Mouse (Mus musculus) liver, embryonic 15.5 days (tissue): ENCODE data around the gene Rapgef4. TPM values are rescaled to one million over a fixed set of nuclear protein-coding genes. Genes with fewer than 3 reads are reported as not detected.

Source experiments
- ATAC-seq: fragments of 200-750 bp; cut with Nextera tagmentation; 2 replicates; pipeline ENCODE4 v1.8.0; 2017; ENCODE audit warnings: moderate number of reproducible peaks, mild to moderate bottlenecking, moderate library complexity; ENCODE audit not compliant: insufficient read depth
- H3K27ac ChIP-seq: fragments of 300-500 bp; sonication (generic); replicated peaks from 2 replicates; pipeline ENCODE4 v1.5.1; 2015; ENCODE audit warnings: mild to moderate bottlenecking, inconsistent platforms
- H3K27me3 ChIP-seq: fragments of 300-500 bp; sonication (generic); 2 replicates; pipeline ENCODE4 v1.6.1; 2015; ENCODE audit warnings: mild to moderate bottlenecking, inconsistent platforms
- H3K36me3 ChIP-seq: fragments of 300-500 bp; sonication (generic); replicated peaks from 2 replicates; pipeline ENCODE4 v1.6.1; 2015; ENCODE audit warnings: moderate library complexity, mild to moderate bottlenecking, inconsistent platforms
- H3K4me1 ChIP-seq: fragments of 300-500 bp; sonication (generic); replicated peaks from 2 replicates; pipeline ENCODE4 v1.6.1; 2015; ENCODE audit warnings: inconsistent platforms
- H3K4me2 ChIP-seq: fragments of 300-500 bp; sonication (generic); 2 replicates; pipeline ENCODE4 v1.6.1; 2015; ENCODE audit warnings: moderate library complexity, mild to moderate bottlenecking, inconsistent platforms
- H3K4me3 ChIP-seq: fragments of 300-500 bp; sonication (generic); replicated peaks from 2 replicates; pipeline ENCODE4 v1.5.1; 2015; ENCODE audit warnings: mild to moderate bottlenecking, inconsistent platforms
- H3K9ac ChIP-seq: fragments of 300-500 bp; sonication (generic); 2 replicates; pipeline ENCODE4 v1.6.1; 2015; ENCODE audit warnings: moderate library complexity, mild to moderate bottlenecking, inconsistent platforms
- H3K9me3 ChIP-seq: fragments of 300-500 bp; sonication (generic); replicated peaks from 2 replicates; pipeline ENCODE4 v1.6.1; 2016; ENCODE audit warnings: inconsistent platforms
- WGBS: fragments of 180-500 bp; shearing (Covaris S2); methylation state at CpG from one replicate; pipeline ENCODE4 v1.1.7; 2015; ENCODE audit warnings: mixed read lengths; ENCODE audit not compliant: insufficient replicate concordance; 5-methylcytosine and 5-hydroxymethylcytosine counted together
- polyA plus RNA-seq: library from polyadenylated mRNA; unstranded; fragments of >200 nt; fragmentation: Nextera tagmentation; extraction: Ambion mirVana; gene quantifications from 2 replicates; pipeline ENCODE4 v1.2.1, GENCODE M21; 2015

The Rapgef4 gene
- polyA plus RNA-seq, 1 experiment from 2014 or later, result 6.5 TPM

- H3K9ac ChIP-seq, result no peak overlapping the region
- no peaks in the 10 kb centered on the region for H3K9me3 ChIP-seq
- H3K27ac ChIP-seq, result no peak overlapping the region
- H3K4me3 ChIP-seq, result no peak overlapping the region
- H3K27me3 ChIP-seq, result no peaks in the 10 kb centered on the region
- no peaks in the 10 kb centered on the region for H3K4me1 ChIP-seq
- 40% methylated on average over 5 of the region's 5 CpGs for WGBS
- H3K4me2 ChIP-seq, result no peak overlapping the region
- H3K36me3 ChIP-seq, result no peaks in the 10 kb centered on the region
- no peak for ATAC-seq
Observed at GRCm38 (mm10) chr2:72031717-72032116, 50.7 kb downstream of the Rapgef4 start.

DNA sequence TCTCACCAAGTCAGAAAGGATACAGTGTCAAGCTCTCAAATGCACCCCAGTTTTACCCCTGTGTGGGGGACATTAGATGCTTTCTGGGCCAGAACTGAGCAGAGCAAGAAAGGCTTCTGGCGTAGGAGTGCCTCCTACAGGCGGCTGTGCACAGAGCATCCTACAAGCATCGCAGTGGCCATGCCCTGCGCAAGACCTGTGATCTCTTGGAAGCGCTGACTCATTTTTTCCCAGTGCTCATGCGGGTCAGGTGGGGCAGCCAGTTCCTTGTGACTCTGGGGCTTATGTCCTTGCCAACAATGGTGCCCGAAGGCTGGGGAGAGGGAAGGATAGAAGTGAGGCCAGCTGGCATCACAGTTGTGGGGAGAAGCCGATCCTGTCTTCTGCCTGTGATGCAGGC lies 54.6 kb downstream of the Rapgef4 start:
- 44% methylated on average over 8 of the region's 8 CpGs for WGBS
- Histone ChIP-seq H3K9me3 (no peaks in the 10 kb centered on the region), H3K27ac (no peak overlapping the region), H3K36me3 (no peaks in the 10 kb centered on the region), H3K4me2 (no peak overlapping the region), H3K27me3 (no peaks in the 10 kb centered on the region), H3K4me1 (no peaks in the 10 kb centered on the region; the same call in 1 of the 2 replicates), H3K4me3 (no peak overlapping the region), H3K9ac (no peak overlapping the region)
- no peak for ATAC-seq

- ATAC-seq, result no peak
- no peaks in the 10 kb centered on the region for H3K27me3 ChIP-seq
- no peaks in the 10 kb centered on the region for H3K9me3 ChIP-seq
- no peak overlapping the region for H3K27ac ChIP-seq
- H3K4me3 ChIP-seq, result no peak overlapping the region
- no peak overlapping the region for H3K9ac ChIP-seq
- H3K36me3 ChIP-seq, result no peaks in the 10 kb centered on the region
- H3K4me1 ChIP-seq, result no peaks in the 10 kb centered on the region; the same call in 1 of the 2 replicates
- no peak overlapping the region for H3K4me2 ChIP-seq
- WGBS, result 66% methylated on average over 5 of the region's 5 CpGs
Observed at GRCm38 (mm10) chr2:72037357-72037756, 56.3 kb downstream of the Rapgef4 start.

DNA sequence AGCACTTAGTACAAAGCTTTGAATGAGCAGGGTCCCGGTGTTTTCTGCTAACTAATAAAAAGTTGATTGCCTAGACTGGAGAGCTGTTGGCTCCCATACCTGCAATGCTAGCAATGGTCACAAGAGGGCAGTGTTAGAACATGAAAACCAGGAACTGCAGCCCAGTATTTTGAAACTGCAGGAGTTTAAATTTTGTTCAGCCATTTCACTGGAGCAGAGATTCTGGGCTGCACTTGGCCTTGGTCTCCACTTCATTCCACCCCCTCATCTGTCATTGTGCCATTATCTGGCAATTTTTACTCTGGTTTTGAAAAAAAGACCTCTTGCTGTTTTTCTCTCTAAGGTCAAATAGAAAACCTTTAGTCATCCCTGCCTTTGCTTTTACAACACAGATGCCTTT lies 57.2 kb downstream of the Rapgef4 start:
- Histone ChIP-seq H3K27ac (no peak overlapping the region), H3K36me3 (no peaks in the 10 kb centered on the region), H3K4me2 (no peak overlapping the region), H3K27me3 (no peaks in the 10 kb centered on the region), H3K9me3 (no peaks in the 10 kb centered on the region), H3K9ac (no peak overlapping the region), H3K4me1 (no peaks in the 10 kb centered on the region; the same call in 1 of the 2 replicates), H3K4me3 (no peak overlapping the region)
- 19% methylated on average over 1 of the region's 1 CpGs for WGBS
- ATAC-seq, result no peak

- no peaks in the 10 kb centered on the region; the same call in 1 of the 2 replicates for H3K4me1 ChIP-seq
- no peak overlapping the region for H3K4me3 ChIP-seq
- H3K27me3 ChIP-seq, result no peaks in the 10 kb centered on the region
- no peak for ATAC-seq
- no peaks in the 10 kb centered on the region for H3K9me3 ChIP-seq
- H3K4me2 ChIP-seq, result no peak overlapping the region
- no peak overlapping the region for H3K27ac ChIP-seq
- no peak overlapping the region for H3K9ac ChIP-seq
- WGBS, result 67% methylated on average over 18 of the region's 18 CpGs
- H3K36me3 ChIP-seq, result no peaks in the 10 kb centered on the region
Observed at GRCm38 (mm10) chr2:72038651-72039251, 57.7 kb downstream of the Rapgef4 start.

DNA sequence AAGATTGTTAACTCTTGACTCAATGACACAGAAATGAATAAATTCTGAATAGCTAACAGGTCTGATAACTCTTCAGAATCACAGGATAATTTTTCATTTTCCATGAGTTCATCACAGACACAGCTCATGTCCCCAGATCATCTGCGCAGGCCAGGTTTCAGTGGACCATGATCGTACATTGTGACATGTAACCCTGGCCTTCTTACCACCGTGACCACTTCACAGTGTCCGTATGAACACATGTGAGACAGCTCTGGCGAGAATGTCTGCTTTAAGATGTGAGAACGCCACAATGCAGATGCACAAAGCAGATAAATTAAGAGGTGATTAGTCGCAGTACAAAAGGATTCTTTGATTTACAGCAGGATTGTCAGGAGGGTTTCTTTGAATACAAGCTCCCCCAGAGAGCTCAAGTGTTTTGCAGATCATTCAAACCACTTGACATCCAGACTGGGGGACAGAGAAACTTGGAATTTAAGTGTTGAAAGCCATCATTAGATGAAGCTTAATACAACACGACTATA lies 58.5 kb downstream of the Rapgef4 start:
- Histone ChIP-seq H3K9ac (no peak overlapping the region), H3K9me3 (no peaks in the 10 kb centered on the region), H3K4me1 (no peaks in the 10 kb centered on the region; the same call in 1 of the 2 replicates), H3K36me3 (no peaks in the 10 kb centered on the region), H3K4me3 (no peak overlapping the region), H3K27ac (no peak overlapping the region), H3K4me2 (no peak overlapping the region), H3K27me3 (no peaks in the 10 kb centered on the region)
- ATAC-seq, result no peak
- 56% methylated on average over 8 of the region's 8 CpGs for WGBS

DNA sequence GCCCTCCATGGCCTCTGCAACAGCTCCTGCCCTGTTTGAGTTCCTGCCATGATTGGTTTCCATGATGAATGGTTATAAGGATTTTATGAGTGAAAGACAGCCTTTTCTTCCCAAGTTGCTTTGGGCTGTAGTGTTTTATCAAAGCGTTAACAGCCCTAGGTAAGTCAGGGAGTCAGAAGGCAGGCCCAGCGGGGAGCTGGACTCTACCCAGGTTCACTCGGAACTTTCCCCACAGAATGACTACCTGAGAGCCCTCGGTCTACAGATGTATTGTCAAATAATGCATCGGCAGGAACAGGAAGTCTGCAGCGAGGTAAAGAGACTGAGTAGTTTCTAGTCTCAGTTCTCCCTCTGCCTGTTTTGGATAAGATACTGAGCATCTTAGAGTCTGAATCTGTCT lies 60.0 kb downstream of the Rapgef4 start:
- no peaks in the 10 kb centered on the region for H3K27me3 ChIP-seq
- H3K9me3 ChIP-seq, result no peaks in the 10 kb centered on the region
- H3K36me3 ChIP-seq, result no peaks in the 10 kb centered on the region
- WGBS, result 68% methylated on average over 6 of the region's 6 CpGs
- no peak overlapping the region for H3K27ac ChIP-seq
- H3K4me2 ChIP-seq, result no peak overlapping the region
- no peak overlapping the region for H3K9ac ChIP-seq
- H3K4me1 ChIP-seq, result no peaks in the 10 kb centered on the region; the same call in 1 of the 2 replicates
- no peak overlapping the region for H3K4me3 ChIP-seq
- ATAC-seq, result no peak

DNA sequence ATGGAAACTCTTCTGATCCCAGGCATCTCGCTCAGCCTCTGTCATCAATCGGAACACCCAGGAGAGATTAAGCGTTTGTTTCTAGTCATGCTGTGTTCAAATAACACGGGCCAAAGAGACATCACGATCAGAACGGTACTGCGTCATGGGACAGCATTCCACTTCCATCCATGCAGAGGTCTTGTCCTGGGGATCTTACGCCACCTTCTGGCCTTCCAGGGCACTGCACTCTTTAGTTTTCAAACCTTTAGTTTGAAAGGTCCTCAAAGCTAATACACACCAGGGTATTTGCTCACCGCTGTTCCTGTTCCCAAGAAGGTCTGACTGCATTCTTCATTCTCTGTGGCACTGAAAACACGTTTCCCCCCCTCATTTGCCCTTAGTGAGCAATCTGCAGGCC lies 61.1 kb downstream of the Rapgef4 start:
- no peak overlapping the region for H3K4me2 ChIP-seq
- no peaks in the 10 kb centered on the region for H3K27me3 ChIP-seq
- H3K4me3 ChIP-seq, result no peak overlapping the region
- ATAC-seq, result no peak
- H3K27ac ChIP-seq, result no peak overlapping the region
- 76% methylated on average over 10 of the region's 10 CpGs for WGBS
- H3K36me3 ChIP-seq, result no peaks in the 10 kb centered on the region
- no peaks in the 10 kb centered on the region for H3K9me3 ChIP-seq
- H3K4me1 ChIP-seq, result no peaks in the 10 kb centered on the region; the same call in 1 of the 2 replicates
- no peak overlapping the region for H3K9ac ChIP-seq

DNA sequence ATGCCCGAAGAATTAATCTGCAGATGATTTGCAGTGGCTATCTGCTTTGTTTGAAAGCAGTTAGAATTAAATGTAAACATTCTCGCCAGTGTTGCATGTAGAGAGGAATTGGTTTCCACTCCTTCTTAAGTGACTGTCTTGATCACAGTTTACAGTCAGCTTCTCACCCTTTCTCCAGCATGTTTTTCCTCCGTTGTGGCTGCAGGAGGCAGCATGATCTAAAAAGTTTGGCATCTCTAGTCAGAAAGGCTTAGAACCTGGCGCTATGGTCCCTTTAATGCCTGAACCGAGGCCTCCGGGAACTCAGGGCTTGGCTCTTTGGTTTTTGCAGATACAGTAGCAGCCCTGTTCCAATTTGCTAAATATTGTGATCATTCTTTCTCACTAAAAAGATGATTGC lies 63.2 kb downstream of the Rapgef4 start:
- H3K27ac ChIP-seq, result no peak overlapping the region
- no peaks in the 10 kb centered on the region for H3K9me3 ChIP-seq
- H3K36me3 ChIP-seq, result no peaks in the 10 kb centered on the region
- H3K4me1 ChIP-seq, result no peaks in the 10 kb centered on the region
- WGBS, result 46% methylated on average over 6 of the region's 6 CpGs
- H3K27me3 ChIP-seq, result no peaks in the 10 kb centered on the region
- H3K4me3 ChIP-seq, result no peak overlapping the region
- ATAC-seq, result no peak
- no peak overlapping the region for H3K9ac ChIP-seq
- no peak overlapping the region for H3K4me2 ChIP-seq

DNA sequence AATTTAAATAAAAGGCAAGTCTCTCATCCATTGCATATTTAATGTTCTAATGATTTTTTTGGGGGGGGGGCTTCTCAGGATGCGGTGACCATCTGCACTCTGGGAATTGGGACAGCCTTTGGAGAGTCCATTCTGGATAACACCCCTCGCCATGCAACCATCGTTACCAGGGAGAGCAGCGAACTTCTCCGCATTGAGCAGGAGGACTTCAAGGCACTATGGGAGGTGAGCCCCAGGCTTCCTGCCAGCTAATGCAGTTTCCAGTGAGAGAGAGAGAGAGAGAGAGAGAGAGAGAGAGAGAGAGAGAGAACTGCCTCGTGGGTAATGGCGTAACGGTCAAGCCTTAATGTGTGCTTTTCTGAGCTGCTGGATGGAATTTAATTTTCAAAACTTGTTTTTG lies 64.0 kb downstream of the Rapgef4 start:
- 74% methylated on average over 8 of the region's 8 CpGs for WGBS
- Histone ChIP-seq H3K4me3 (no peak overlapping the region), H3K27ac (no peak overlapping the region), H3K27me3 (no peaks in the 10 kb centered on the region), H3K4me1 (no peaks in the 10 kb centered on the region), H3K9ac (no peak overlapping the region), H3K4me2 (no peak overlapping the region), H3K36me3 (no peaks in the 10 kb centered on the region), H3K9me3 (no peaks in the 10 kb centered on the region)
- no peak for ATAC-seq

DNA sequence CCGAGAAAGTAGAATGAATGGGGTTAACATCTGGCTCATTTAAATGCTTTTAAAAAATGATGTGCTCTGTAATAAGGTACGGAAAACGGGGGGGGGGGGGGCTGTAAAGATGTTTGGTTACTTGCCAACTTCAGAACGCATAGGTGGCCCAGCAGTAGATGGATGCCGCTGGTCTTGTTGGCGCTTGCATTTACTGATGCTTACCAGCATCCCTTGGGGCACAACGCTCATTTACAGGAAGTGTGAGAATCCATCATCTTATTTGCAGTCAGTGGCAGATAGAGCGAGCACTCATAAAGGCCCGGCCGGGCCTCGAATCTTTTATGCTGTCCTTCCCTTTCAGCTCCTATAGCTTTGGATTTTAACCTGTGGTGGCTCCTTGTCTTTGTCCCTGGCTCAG lies 64.6 kb downstream of the Rapgef4 start:
- no peak overlapping the region for H3K4me3 ChIP-seq
- H3K4me1 ChIP-seq, result no peaks in the 10 kb centered on the region
- no peak overlapping the region for H3K27ac ChIP-seq
- H3K9ac ChIP-seq, result no peak overlapping the region
- H3K4me2 ChIP-seq, result no peak overlapping the region
- 73% methylated on average over 11 of the region's 11 CpGs for WGBS
- H3K36me3 ChIP-seq, result no peaks in the 10 kb centered on the region
- H3K27me3 ChIP-seq, result no peaks in the 10 kb centered on the region
- ATAC-seq, result no peak
- H3K9me3 ChIP-seq, result no peaks in the 10 kb centered on the region

DNA sequence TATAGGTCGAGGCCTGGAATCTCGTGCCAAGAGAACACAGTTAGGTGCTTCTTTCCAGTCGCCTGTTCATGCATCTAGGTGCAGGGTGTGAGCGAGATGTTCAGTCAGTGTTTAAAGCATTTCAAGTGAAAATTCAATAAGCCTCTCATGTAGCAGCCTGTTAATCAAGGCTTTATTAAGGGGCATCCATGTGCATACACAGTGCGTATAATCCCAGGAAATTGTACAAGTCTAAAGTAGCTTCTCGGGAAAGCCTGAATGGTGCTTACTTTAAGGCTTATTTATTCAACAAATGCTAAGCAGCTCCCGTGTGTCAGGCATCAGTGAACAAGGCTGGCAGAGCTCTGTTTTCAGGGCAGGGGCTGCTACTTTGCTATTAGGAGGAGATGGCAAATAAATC lies 69.4 kb downstream of the Rapgef4 start:
- H3K9ac ChIP-seq, result no peak overlapping the region
- WGBS, result 65% methylated on average over 7 of the region's 7 CpGs

More for the DNA sequence above, 69.4 kb downstream of the Rapgef4 start:
- Histone ChIP-seq H3K4me2 (no peak overlapping the region), H3K27ac (no peak overlapping the region), H3K27me3 (no peaks in the 10 kb centered on the region), H3K36me3 (no peaks in the 10 kb centered on the region), H3K9me3 (no peaks in the 10 kb centered on the region), H3K4me1 (no peaks in the 10 kb centered on the region), H3K4me3 (no peak overlapping the region)
- ATAC-seq, result no peak
